Mouse (Mus musculus): ENCODE measurements at regions not wholly inside any gene's neighbourhood (a gene's known extent, or its start where the extent isn't known, plus 50 kb on each side); places are given as distances from the start of the nearest gene placed in this dataset.

DNA sequence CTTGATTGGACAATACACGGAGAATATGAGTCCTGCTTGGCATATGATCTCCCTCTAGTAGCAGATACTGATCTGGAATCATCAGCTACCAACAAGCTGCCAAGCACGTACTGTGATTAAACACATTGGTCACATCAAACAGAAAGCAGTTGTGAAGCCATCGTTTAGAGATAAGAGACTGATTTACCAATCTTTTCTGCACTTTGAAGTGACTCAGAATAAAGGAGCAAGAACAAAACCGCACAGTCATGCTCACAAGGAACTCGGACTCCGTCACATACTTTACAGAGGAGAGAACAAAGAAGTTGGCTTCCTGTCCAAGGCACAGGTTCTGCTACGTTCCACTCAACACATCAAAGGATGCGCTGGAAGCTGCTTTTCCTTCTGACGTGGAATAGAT lies 91.1 kb upstream of the Zc3h12c start:
- Histone ChIP-seq H3K36me3 (no peaks in the 10 kb centered on the region), H3K4me1 (no peaks in the 10 kb centered on the region)
- 71% methylated on average over 9 of the region's 9 CpGs for WGBS

DNA sequence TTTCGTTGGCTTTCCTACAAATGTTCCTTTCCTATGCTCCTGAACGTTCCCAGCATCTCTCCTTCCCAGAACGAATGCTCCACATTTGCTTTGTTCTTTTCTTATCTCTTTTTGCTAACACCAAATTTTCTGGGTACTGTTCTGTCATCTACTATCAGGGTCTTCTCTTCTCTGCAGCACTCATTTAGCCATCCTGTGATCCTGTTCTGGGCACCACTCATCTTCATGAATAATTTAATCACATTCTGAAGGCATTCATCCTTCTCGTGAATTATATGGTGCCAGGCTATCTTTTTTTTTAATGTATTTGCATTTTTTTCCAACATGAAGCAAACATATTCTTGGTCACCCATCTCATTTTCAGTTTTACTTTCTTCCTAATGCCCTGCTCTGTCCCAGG lies 87.3 kb upstream of the Zc3h12c start:
- no peaks in the 10 kb centered on the region for H3K9me3 ChIP-seq
- H3K27ac ChIP-seq, result no peak overlapping the region
- H3K4me1 ChIP-seq, result no peaks in the 10 kb centered on the region
- ATAC-seq (ENCODE audit: insufficient number of reproducible peaks, insufficient read depth, low FRiP score, low TSS enrichment), result no peak
- no peaks in the 10 kb centered on the region for H3K36me3 ChIP-seq
- H3K9ac ChIP-seq, result no peak overlapping the region
- H3K4me2 ChIP-seq (replicated peaks), result no peak overlapping the region
- 79% methylated on average over 4 of the region's 4 CpGs for WGBS
- H3K27me3 ChIP-seq, result no peaks in the 10 kb centered on the region
- H3K4me3 ChIP-seq, result no peak overlapping the region

More for the DNA sequence above, 91.1 kb upstream of the Zc3h12c start:
- Histone ChIP-seq H3K4me2 (replicated peaks) (no peak overlapping the region), H3K9ac (no peak overlapping the region), H3K4me3 (no peak overlapping the region), H3K27ac (no peak overlapping the region), H3K27me3 (no peaks in the 10 kb centered on the region), H3K9me3 (no peaks in the 10 kb centered on the region)
- no peak for ATAC-seq (ENCODE audit: insufficient number of reproducible peaks, insufficient read depth, low FRiP score, low TSS enrichment)

DNA sequence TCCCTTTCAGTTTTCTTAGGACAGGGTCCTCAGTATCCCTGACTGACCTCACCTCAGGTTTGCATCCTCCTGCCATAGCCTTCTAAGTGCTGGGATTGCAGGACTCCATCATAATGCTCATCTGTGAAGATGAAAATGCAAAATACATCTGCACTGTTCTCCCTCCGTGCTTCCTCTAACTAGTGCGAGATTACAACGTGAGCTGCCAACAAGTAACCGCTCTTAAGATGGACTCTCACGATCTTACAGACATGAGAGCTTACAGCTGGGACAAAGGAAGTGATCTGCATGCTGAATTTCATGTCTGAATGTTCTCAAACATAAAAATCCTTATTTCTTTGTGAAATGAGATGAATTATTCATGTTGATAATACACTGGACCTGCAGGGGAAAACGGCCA lies 86.1 kb upstream of the Zc3h12c start:
- 81% methylated on average over 6 of the region's 6 CpGs for WGBS
- Histone ChIP-seq H3K4me1 (no peaks in the 10 kb centered on the region), H3K4me3 (no peak overlapping the region), H3K27me3 (no peaks in the 10 kb centered on the region), H3K9me3 (no peaks in the 10 kb centered on the region), H3K27ac (no peak overlapping the region), H3K4me2 (replicated peaks) (no peak overlapping the region), H3K36me3 (no peaks in the 10 kb centered on the region), H3K9ac (no peak overlapping the region)
- ATAC-seq (ENCODE audit: insufficient number of reproducible peaks, insufficient read depth, low FRiP score, low TSS enrichment), result no peak

DNA sequence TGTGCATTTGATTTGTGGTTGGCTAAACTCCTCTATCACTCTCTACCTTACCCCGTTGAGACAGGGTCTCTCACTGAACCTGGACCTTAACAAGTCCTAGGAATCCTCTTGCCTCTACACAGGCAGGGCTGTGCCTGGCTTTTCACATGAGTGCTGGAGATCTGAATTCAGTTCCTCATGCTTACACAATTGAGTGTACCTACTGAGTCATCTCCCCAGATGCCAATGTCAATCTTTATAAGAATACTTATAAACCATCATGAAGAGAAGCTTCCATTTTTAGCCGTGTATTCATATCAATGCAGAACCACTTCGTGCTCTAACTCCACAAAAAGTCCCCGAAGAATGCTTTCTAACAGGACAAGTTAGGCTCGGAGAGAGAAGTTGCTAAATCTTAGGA lies 83.1 kb upstream of the Zc3h12c start:
- WGBS, result 86% methylated on average over 5 of the region's 5 CpGs
- H3K27me3 ChIP-seq, result no peaks in the 10 kb centered on the region

DNA sequence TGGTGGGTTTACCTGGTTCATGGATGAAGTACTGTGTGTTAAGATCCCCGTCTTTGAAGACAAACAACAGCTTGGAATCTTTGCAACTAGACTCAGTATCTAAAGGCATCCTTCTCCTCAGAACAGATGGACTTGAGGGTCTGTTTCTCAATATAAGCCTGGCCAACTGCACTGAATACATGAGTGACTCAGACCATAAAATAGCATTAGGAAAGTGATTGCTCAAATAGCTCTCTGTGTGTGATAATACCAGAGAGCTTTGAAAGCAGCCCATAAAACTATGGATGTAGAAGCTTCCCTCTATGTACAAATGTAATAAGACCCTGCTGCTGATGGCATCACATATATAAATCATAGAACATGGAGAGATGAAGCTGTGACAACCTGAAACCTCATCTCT lies 78.3 kb upstream of the Zc3h12c start:
- no peak for ATAC-seq (ENCODE audit: insufficient number of reproducible peaks, insufficient read depth, low FRiP score, low TSS enrichment)

More for the DNA sequence above, 83.1 kb upstream of the Zc3h12c start:
- Histone ChIP-seq H3K9me3 (no peaks in the 10 kb centered on the region), H3K4me1 (no peaks in the 10 kb centered on the region), H3K36me3 (no peaks in the 10 kb centered on the region), H3K27ac (no peak overlapping the region), H3K9ac (no peak overlapping the region), H3K4me2 (replicated peaks) (no peak overlapping the region), H3K4me3 (no peak overlapping the region)
- no peak for ATAC-seq (ENCODE audit: insufficient number of reproducible peaks, insufficient read depth, low FRiP score, low TSS enrichment)

DNA sequence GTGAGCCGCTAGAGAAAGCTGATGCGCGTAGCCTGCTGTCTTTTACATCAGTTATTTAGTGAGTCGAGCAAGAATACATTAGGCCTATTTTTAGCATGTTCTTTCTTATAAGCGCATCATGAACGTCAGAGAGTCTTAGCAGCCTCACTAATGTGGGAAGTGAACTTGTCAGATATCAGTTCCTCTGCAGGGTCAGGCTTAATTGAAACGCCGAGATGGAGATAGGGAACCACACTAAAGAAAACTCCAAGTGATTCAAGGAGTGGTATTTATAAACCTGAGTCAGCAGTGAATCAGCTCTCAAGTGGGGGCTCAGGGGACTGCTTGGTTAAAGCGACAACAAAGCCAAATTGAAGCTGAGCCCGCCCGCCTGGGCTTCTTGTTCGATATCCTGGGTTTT lies 75.7 kb upstream of the Zc3h12c start:
- ATAC-seq (ENCODE audit: insufficient number of reproducible peaks, insufficient read depth, low FRiP score, low TSS enrichment), result no peak
- H3K9ac ChIP-seq, result no peak overlapping the region
- no peak overlapping the region for H3K27ac ChIP-seq
- H3K4me1 ChIP-seq, result peaks cover 3% of the 10 kb centered on the region; the same call in 1 of the 2 replicates
- 67% methylated on average over 12 of the region's 12 CpGs for WGBS
- no peaks in the 10 kb centered on the region for H3K9me3 ChIP-seq
- H3K27me3 ChIP-seq, result no peaks in the 10 kb centered on the region
- H3K4me2 ChIP-seq (replicated peaks), result no peak overlapping the region
- H3K36me3 ChIP-seq, result no peaks in the 10 kb centered on the region
- no peak overlapping the region for H3K4me3 ChIP-seq

More for the DNA sequence above, 78.3 kb upstream of the Zc3h12c start:
- H3K36me3 ChIP-seq, result no peaks in the 10 kb centered on the region
- no peak overlapping the region for H3K4me3 ChIP-seq
- no peak overlapping the region for H3K4me2 ChIP-seq (replicated peaks)
- H3K27ac ChIP-seq, result no peak overlapping the region
- H3K9ac ChIP-seq, result no peak overlapping the region
- H3K27me3 ChIP-seq, result no peaks in the 10 kb centered on the region
- H3K9me3 ChIP-seq, result no peaks in the 10 kb centered on the region
- H3K4me1 ChIP-seq, result peaks cover 3% of the 10 kb centered on the region; the same call in 1 of the 2 replicates
- 93% methylated on average over 1 of the region's 1 CpGs for WGBS

DNA sequence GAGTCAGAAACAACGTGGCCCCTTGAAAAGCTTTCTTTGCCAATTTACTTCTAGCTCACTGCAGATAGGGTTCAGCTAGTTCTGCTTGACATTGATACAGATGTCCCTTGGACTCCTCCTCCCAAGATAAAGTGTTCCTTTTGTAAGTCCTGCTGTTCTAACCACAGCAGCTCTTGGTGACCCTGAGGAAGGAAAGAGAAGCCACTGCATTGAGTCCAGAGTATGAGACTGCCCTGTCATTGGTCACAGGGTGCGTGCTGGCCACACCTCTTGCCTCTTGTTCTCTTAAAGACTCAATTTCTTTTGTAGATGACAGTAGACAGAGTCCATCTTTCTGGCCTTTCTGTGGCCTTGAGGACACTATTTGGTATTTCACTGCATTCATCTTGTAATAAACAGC lies 74.7 kb upstream of the Zc3h12c start:
- H3K4me2 ChIP-seq (replicated peaks), result no peak overlapping the region
- 87% methylated on average over 2 of the region's 2 CpGs for WGBS
- H3K9ac ChIP-seq, result no peak overlapping the region
- no peak overlapping the region for H3K27ac ChIP-seq
- H3K27me3 ChIP-seq, result no peaks in the 10 kb centered on the region
- ATAC-seq (ENCODE audit: insufficient number of reproducible peaks, insufficient read depth, low FRiP score, low TSS enrichment), result no peak
- H3K36me3 ChIP-seq, result no peaks in the 10 kb centered on the region
- peaks cover 3% of the 10 kb centered on the region; the same call in 1 of the 2 replicates for H3K4me1 ChIP-seq
- H3K4me3 ChIP-seq, result no peak overlapping the region
- no peaks in the 10 kb centered on the region for H3K9me3 ChIP-seq

DNA sequence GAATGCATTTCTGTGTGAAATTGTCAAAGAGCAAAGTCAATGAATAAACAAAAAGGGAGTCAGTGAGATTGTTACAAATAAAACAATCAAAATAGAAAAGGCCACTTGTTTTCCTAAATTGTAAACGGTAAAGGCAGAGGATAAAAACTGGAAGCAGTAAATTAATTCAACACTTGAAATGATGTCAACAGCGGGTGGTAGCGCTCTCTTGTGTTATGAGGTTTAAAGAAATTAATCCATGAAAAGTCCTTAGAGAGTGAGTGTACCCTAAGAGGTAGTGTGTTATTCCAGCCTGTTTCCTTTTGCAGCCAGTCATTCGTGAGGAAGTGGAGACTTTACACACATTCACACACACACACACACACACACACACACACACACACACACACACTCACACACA lies 73.2 kb upstream of the Zc3h12c start:
- Histone ChIP-seq H3K4me2 (replicated peaks) (no peak overlapping the region), H3K27ac (no peak overlapping the region), H3K4me3 (no peak overlapping the region), H3K9me3 (no peaks in the 10 kb centered on the region), H3K9ac (no peak overlapping the region), H3K4me1 (peaks cover 3% of the 10 kb centered on the region; the same call in 1 of the 2 replicates), H3K36me3 (no peaks in the 10 kb centered on the region), H3K27me3 (no peaks in the 10 kb centered on the region)
- ATAC-seq (ENCODE audit: insufficient number of reproducible peaks, insufficient read depth, low FRiP score, low TSS enrichment), result no peak
- 70% methylated on average over 4 of the region's 4 CpGs for WGBS

DNA sequence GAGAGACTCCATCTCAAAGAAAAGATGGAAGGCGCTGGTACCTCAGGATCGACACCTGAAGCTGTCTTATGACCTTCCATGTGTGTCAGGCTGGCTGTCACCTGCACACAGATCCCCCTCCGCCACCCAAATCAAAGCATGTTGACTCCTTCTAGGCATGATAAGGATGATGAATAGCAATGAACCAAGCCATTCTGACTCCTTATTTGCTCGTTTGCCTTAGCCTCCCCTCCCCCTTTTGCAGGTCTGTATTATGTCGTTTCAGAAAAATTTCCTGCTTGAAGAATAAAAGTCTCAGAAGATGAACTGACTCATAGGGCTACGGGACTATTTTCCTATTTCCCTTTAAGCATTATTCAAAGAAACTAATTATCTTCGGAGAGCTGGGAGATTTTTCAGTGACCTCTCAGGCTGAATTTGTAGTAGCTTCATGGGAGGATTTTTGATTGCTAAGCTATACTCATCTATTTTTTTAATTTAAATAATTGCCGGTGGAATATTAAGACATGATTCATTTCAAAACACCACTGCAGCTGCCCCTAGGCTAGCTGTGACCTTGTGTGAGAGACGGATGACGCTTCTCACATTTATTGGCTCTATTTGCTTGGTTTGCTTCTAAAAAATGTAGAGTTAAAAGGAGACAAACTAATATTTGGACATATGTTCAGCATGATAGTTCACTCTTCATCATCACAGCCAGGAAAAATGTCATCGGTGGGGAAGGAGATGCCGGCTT lies 72.4 kb upstream of the Zc3h12c start:
- H3K9me3 ChIP-seq, result no peaks in the 10 kb centered on the region
- no peak overlapping the region for H3K27ac ChIP-seq
- H3K4me3 ChIP-seq, result no peak overlapping the region
- WGBS, result 70% methylated on average over 12 of the region's 12 CpGs
- ATAC-seq (ENCODE audit: insufficient number of reproducible peaks, insufficient read depth, low FRiP score, low TSS enrichment), result no peak
- peaks cover 3% of the 10 kb centered on the region; the same call in 1 of the 2 replicates for H3K4me1 ChIP-seq
- no peak overlapping the region for H3K9ac ChIP-seq
- H3K36me3 ChIP-seq, result no peaks in the 10 kb centered on the region
- H3K4me2 ChIP-seq (replicated peaks), result no peak overlapping the region
- no peaks in the 10 kb centered on the region for H3K27me3 ChIP-seq

DNA sequence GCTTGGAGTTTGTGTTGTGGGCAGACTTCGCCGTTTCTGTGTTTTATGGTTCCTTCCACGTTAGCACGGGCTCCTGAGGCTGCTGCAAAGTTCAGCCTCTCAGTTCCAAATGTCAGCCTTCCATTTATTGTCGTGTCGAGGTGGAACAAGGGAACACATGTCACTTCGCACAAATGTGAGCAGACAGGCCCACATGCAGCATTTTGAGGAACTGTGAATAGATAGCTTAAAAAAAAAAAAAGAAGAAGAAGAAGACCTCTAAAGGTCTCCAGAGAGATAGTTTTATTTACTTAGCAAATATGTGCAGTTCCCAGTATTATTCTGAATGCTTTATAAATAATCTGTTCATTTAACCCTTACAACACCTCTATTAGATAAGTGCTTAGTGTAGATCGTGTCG lies 66.4 kb upstream of the Zc3h12c start:
- Histone ChIP-seq H3K4me2 (replicated peaks) (no peak overlapping the region), H3K4me3 (no peak overlapping the region), H3K36me3 (no peaks in the 10 kb centered on the region), H3K27ac (no peak overlapping the region), H3K9me3 (no peaks in the 10 kb centered on the region), H3K4me1 (no peaks in the 10 kb centered on the region), H3K9ac (no peak overlapping the region), H3K27me3 (no peaks in the 10 kb centered on the region)
- WGBS, result 81% methylated on average over 9 of the region's 9 CpGs
- ATAC-seq (ENCODE audit: insufficient number of reproducible peaks, insufficient read depth, low FRiP score, low TSS enrichment), result no peak

DNA sequence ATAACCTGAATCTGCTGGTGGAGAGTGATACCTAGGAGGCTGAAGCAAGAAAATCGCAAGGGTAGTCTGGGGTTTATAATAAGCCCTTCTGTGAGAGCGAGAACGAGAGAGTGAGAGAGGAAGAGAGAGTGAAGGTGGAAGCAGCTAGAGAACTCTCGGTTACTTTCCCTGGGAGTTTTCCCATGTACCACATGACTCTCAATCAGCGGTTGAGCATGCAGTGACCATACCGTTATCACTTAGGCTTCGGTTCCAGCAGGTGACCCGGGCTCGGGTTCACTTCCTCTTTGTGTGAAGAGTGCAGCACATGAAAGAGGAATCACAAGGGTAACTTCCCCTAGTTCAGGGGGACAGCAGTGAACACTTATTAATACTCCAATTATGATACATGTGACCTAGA lies 61.2 kb upstream of the Zc3h12c start:
- H3K27me3 ChIP-seq, result no peaks in the 10 kb centered on the region
- H3K4me3 ChIP-seq, result no peak overlapping the region
- no peak for ATAC-seq (ENCODE audit: insufficient number of reproducible peaks, insufficient read depth, low FRiP score, low TSS enrichment)
- 84% methylated on average over 9 of the region's 9 CpGs for WGBS
- H3K9ac ChIP-seq, result no peak overlapping the region
- no peaks in the 10 kb centered on the region for H3K9me3 ChIP-seq
- H3K4me2 ChIP-seq (replicated peaks), result no peak overlapping the region
- H3K27ac ChIP-seq, result no peak overlapping the region
- no peaks in the 10 kb centered on the region for H3K36me3 ChIP-seq
- H3K4me1 ChIP-seq, result no peaks in the 10 kb centered on the region

DNA sequence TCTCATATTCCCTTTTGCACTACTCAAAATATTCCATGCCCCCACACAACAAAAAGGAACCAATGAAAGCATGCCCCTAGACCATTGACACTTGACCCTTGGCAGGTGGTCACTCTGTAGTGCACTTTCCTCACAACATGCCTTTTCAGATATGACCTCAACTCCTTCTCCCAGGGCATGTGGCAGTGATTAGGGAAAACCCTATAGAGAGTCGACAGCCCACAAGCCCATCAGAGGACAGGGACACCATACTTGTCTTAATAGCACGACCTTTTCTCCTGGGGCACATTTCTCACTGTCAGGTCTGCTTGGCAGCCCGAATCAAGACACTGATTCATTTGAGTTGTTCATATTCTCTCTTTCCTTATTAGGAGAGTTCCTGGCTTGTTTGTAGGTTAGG lies 57.3 kb upstream of the Zc3h12c start:
- 29% methylated on average over 3 of the region's 3 CpGs for WGBS
- H3K4me2 ChIP-seq (replicated peaks), result no peak overlapping the region
- H3K27me3 ChIP-seq, result no peaks in the 10 kb centered on the region
- no peaks in the 10 kb centered on the region for H3K36me3 ChIP-seq
- H3K4me1 ChIP-seq, result no peaks in the 10 kb centered on the region
- ATAC-seq (ENCODE audit: insufficient number of reproducible peaks, insufficient read depth, low FRiP score, low TSS enrichment), result no peak
- no peak overlapping the region for H3K27ac ChIP-seq
- H3K9me3 ChIP-seq, result no peaks in the 10 kb centered on the region
- H3K4me3 ChIP-seq, result no peak overlapping the region
- H3K9ac ChIP-seq, result no peak overlapping the region

All from embryonic facial prominence, embryonic 12.5 days (tissue).